Mouse (Mus musculus): ENCODE data around the gene Vps51. TPM values are rescaled to one million over a fixed set of nuclear protein-coding genes. Genes with fewer than 3 reads are reported as not detected.

Vps51 gene
- polyA plus RNA-seq, 1 experiment: 95.4 TPM

DNA sequence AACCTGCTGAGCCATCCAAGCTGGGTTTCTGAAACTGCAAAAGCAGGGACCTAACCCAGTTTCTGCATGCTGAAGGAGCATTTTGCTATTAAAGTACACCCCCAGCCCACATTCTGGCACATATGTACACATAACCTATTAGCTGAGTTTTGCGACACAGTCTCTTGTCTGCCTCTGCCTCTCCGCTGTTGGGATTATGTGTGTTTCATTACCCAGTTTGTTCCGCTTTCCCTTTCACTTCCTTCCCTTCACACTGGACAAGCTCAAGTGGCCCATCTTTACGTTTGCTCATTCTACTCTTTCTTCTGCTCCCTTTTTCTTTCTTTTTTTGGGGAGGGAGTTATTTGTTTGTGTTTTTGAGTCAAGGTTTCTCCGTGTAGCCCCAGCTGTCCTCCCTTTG, 3.1 kb downstream of the Vps51 start:
- no peak for DNase-seq (ENCODE audit: low read depth)
- TF ChIP-seq POLR2A (IDR thresholded peaks at IDR 0.05; ENCODE audit: borderline replicate concordance, extremely low read depth, insufficient read depth, insufficient read length, poor library complexity, severe bottlenecking) (no peak), CTCF (IDR thresholded peaks at IDR 0.05; ENCODE audit: borderline replicate concordance, extremely low read depth, insufficient read depth, insufficient read length) (no peak)

- TF ChIP-seq CTCF (IDR thresholded peaks at IDR 0.05; ENCODE audit: borderline replicate concordance, extremely low read depth, insufficient read depth, insufficient read length) (no peak), POLR2A (IDR thresholded peaks at IDR 0.05; ENCODE audit: borderline replicate concordance, extremely low read depth, insufficient read depth, insufficient read length, poor library complexity, severe bottlenecking) (no peak)
Observed at GRCm38 (mm10) chr19:6071261-6071660, 5.8 kb downstream of the Vps51 start.

DNA sequence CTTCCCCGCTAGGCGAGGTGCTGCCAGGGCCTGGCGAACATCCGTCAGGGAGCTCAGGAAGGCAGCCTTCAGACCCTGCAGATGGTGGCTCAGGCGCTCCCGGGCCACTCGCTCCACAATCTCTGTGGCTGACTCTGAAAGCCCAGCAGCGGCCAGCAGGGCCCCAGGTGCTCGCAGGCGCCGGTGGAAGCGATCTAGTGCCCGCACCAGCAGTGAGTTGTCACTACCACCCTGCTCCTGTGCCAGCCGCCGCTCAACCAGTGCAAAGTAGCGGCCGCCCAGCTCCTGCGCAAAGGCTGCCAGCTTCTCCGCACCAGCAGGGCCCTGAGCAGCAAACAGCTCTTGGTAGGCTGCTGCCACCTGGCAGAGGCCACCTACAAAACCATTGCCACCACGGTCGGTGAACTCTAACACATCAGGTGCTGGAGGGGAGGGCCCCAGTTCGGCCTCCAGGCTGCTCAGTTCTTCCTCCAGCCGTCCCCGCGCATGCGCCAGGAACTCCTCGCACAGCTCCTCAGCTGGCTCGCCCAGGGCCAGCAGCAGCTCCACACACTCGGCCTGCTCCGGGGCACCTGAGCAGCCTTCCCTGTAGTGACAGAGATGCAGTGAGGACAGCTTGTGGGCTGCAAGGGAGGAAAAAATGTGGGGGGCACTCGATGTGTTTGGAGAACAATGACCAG, 6.3 kb downstream of the Vps51 start:
- TF ChIP-seq POLR2A (IDR thresholded peaks at IDR 0.05; ENCODE audit: borderline replicate concordance, extremely low read depth, insufficient read depth, insufficient read length, poor library complexity, severe bottlenecking) (no peak), CTCF (IDR thresholded peaks at IDR 0.05; ENCODE audit: borderline replicate concordance, extremely low read depth, insufficient read depth, insufficient read length) (no peak)

More at GRCm38 (mm10) chr19:6071261-6071660, 5.8 kb downstream of the Vps51 start:
- DNase-seq (ENCODE audit: low read depth): no peak

GRCm38 (mm10) chr19:6069851-6070250, 7.2 kb downstream of the Vps51 start:
- TF ChIP-seq CTCF (IDR thresholded peaks at IDR 0.05; ENCODE audit: borderline replicate concordance, extremely low read depth, insufficient read depth, insufficient read length) (no peak), POLR2A (IDR thresholded peaks at IDR 0.05; ENCODE audit: borderline replicate concordance, extremely low read depth, insufficient read depth, insufficient read length, poor library complexity, severe bottlenecking) (no peak)
- DNase-seq (ENCODE audit: low read depth): no peak

More for the DNA sequence above, 6.3 kb downstream of the Vps51 start:
- no peak for DNase-seq (ENCODE audit: low read depth)

DNA sequence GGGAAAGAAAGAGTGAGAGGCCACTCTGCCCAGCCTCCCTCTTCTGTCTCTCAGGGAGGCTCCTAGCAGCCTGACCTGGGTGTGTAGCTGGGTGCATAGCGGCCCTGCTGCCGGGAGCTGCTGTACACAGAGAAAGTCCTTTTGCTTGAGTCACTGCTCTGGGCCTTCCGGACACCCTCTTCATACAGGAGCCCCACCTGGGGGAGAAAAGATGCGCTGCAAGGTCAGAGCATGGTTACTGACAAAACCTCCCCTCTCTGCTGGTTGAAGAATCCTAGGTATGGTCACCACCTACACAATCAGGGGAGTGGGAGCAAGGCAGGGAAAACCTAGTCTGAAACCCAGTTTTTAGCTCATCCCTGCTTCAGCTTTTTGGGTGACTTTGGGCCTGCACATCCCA, 8.1 kb downstream of the Vps51 start:
- DNase-seq (ENCODE audit: low read depth): no peak
- TF ChIP-seq CTCF (IDR thresholded peaks at IDR 0.05; ENCODE audit: borderline replicate concordance, extremely low read depth, insufficient read depth, insufficient read length): no peak
- no peak for TF ChIP-seq POLR2A (IDR thresholded peaks at IDR 0.05; ENCODE audit: borderline replicate concordance, extremely low read depth, insufficient read depth, insufficient read length, poor library complexity, severe bottlenecking)

- peak; percentile 96 for DNase-seq (ENCODE audit: low read depth)
- TF ChIP-seq CTCF (IDR thresholded peaks at IDR 0.05; ENCODE audit: borderline replicate concordance, extremely low read depth, insufficient read depth, insufficient read length): peak; percentile 3; the same call in 1 of the 2 replicates
- TF ChIP-seq POLR2A (IDR thresholded peaks at IDR 0.05; ENCODE audit: borderline replicate concordance, extremely low read depth, insufficient read depth, insufficient read length, poor library complexity, severe bottlenecking): peak; percentile 20; the same call in 1 of the 2 replicates
Observed at GRCm38 (mm10) chr19:6067724-6068415, 9.2 kb downstream of the Vps51 start, which contains the start of gene Tm7sf2. TSS of gene Tm7sf2 (minus strand) at chr19:6068373.

- DNase-seq (ENCODE audit: low read depth): peak; percentile 92
- TF ChIP-seq CTCF (IDR thresholded peaks at IDR 0.05; ENCODE audit: borderline replicate concordance, extremely low read depth, insufficient read depth, insufficient read length): peak; percentile 92
- TF ChIP-seq POLR2A (IDR thresholded peaks at IDR 0.05; ENCODE audit: borderline replicate concordance, extremely low read depth, insufficient read depth, insufficient read length, poor library complexity, severe bottlenecking): no peak
Observed at GRCm38 (mm10) chr19:6067011-6067723, 9.9 kb downstream of the Vps51 start.

DNA sequence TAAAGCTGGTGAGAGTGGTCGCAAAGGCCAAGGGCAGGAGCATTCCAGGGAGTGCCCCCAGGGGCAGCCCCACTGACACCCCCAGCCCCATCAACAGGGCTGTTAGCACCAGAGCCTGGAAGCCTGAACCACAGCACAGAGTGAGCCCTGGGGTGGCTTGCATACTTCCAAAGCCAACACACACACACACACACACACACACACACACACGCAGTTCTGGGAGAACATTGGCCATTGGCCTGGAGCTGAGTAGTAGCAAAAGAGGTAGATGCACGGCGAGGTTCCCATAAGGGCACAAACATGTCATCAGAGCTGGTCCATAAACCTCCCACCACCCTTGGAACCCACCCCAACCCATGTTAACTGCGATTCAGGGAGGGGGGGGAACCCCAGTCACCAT, 10.5 kb downstream of the Vps51 start:
- DNase-seq (ENCODE audit: low read depth): no peak
- TF ChIP-seq CTCF (IDR thresholded peaks at IDR 0.05; ENCODE audit: borderline replicate concordance, extremely low read depth, insufficient read depth, insufficient read length): no peak
- TF ChIP-seq POLR2A (IDR thresholded peaks at IDR 0.05; ENCODE audit: borderline replicate concordance, extremely low read depth, insufficient read depth, insufficient read length, poor library complexity, severe bottlenecking): no peak

GRCm38 (mm10) chr19:6063081-6063480, 13.9 kb downstream of the Vps51 start:
- TF ChIP-seq POLR2A (IDR thresholded peaks at IDR 0.05; ENCODE audit: borderline replicate concordance, extremely low read depth, insufficient read depth, insufficient read length, poor library complexity, severe bottlenecking): no peak
- TF ChIP-seq CTCF (IDR thresholded peaks at IDR 0.05; ENCODE audit: borderline replicate concordance, extremely low read depth, insufficient read depth, insufficient read length): no peak

GRCm38 (mm10) chr19:6062418-6062817, 14.6 kb downstream of the Vps51 start:
- DNase-seq (ENCODE audit: low read depth): no peak
- TF ChIP-seq POLR2A (IDR thresholded peaks at IDR 0.05; ENCODE audit: borderline replicate concordance, extremely low read depth, insufficient read depth, insufficient read length, poor library complexity, severe bottlenecking) (no peak), CTCF (IDR thresholded peaks at IDR 0.05; ENCODE audit: borderline replicate concordance, extremely low read depth, insufficient read depth, insufficient read length) (no peak)

More at GRCm38 (mm10) chr19:6063081-6063480, 13.9 kb downstream of the Vps51 start:
- no peak for DNase-seq (ENCODE audit: low read depth)
